Mouse (Mus musculus): ENCODE results near the gene 3110018I06Rik. TPM values are rescaled to one million over a fixed set of nuclear protein-coding genes. Genes with fewer than 3 reads are reported as not detected.

3110018I06Rik gene
- polyA plus RNA-seq, 1 experiment from 2014 or later: not detected

DNA sequence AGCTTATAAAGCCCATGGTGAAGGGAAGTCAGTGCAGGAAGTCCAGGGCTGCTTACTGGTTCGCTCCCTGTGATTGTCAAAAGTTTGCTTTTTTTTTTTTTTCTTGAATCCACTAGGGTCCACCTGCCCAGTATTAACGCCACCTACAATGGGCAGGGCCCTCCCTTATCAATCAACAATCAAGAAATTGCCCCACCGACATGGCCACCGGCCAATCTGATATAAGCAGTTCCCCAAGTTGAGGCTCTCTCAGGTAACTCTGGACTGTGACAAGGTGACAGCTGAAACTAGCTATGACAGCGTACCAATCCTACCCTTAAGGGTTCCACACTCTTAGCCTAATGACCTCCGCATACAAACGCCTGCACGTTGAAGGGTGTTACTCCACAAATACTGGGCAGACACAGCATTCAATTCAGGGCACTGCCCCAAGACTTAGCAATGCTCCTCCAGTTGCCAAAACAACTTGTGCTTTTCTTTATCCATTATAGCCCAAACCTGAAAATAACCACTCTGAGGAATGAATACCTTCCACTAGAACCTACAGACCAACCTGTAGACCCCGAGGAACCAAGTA lies 21.3 kb downstream of the 3110018I06Rik start:
- Histone ChIP-seq H3K9ac (ENCODE audit: low read length) (no peak overlapping the region), H3K27me3 (ENCODE audit: control insufficient read depth, insufficient read depth, low read length) (no peaks in the 10 kb centered on the region), H3K4me1 (ENCODE audit: control insufficient read depth, insufficient read depth, low read length) (no peaks in the 10 kb centered on the region), H3K4me3 (ENCODE audit: low read depth, low read length) (no peak overlapping the region), H3K9me3 (ENCODE audit: control insufficient read depth, low read length) (no peaks in the 10 kb centered on the region), H3K36me3 (ENCODE audit: control insufficient read depth, insufficient read depth, low read length) (no peaks in the 10 kb centered on the region), H3K27ac (ENCODE audit: low read depth, low read length) (no peak overlapping the region), H3K4me2 (no peak overlapping the region)
- DNase-seq (ENCODE audit: low spot score, missing footprints): no peak
- ATAC-seq (ENCODE audit: low FRiP score): no peak
- WGBS: 92% methylated on average over 9 of the region's 9 CpGs

DNA sequence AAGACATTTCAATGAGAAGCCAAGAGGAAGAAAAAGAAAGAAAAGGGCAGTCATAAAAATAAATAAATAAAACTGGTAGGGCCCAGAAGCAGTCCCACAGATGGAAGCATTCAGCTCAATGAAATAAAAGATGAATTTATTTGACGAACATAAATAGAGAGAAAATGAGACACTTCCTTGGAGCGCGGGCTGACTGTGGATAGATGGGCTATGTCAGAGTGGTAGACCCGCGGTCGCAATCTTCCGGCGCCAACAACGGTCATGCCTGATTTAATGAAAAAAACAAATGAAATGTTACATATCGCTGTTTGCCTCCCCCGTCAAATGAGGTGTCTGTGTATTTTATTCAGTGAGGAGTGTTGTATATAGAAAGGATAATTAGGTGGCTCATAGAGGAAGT lies 22.7 kb downstream of the 3110018I06Rik start:
- H3K9ac ChIP-seq (ENCODE audit: low read length): no peak overlapping the region
- DNase-seq (ENCODE audit: low spot score, missing footprints) (no peak), ATAC-seq (ENCODE audit: low FRiP score) (no peak)
- no peaks in the 10 kb centered on the region for H3K27me3 ChIP-seq (ENCODE audit: control insufficient read depth, insufficient read depth, low read length)
- no peak overlapping the region for H3K4me3 ChIP-seq (ENCODE audit: low read depth, low read length)
- no peak overlapping the region for H3K27ac ChIP-seq (ENCODE audit: low read depth, low read length)
- H3K36me3 ChIP-seq (ENCODE audit: control insufficient read depth, insufficient read depth, low read length): no peaks in the 10 kb centered on the region
- H3K4me2 ChIP-seq: no peak overlapping the region
- H3K4me1 ChIP-seq (ENCODE audit: control insufficient read depth, insufficient read depth, low read length): no peaks in the 10 kb centered on the region
- H3K9me3 ChIP-seq (ENCODE audit: control insufficient read depth, low read length): no peaks in the 10 kb centered on the region
- WGBS: 93% methylated on average over 11 of the region's 11 CpGs

DNA sequence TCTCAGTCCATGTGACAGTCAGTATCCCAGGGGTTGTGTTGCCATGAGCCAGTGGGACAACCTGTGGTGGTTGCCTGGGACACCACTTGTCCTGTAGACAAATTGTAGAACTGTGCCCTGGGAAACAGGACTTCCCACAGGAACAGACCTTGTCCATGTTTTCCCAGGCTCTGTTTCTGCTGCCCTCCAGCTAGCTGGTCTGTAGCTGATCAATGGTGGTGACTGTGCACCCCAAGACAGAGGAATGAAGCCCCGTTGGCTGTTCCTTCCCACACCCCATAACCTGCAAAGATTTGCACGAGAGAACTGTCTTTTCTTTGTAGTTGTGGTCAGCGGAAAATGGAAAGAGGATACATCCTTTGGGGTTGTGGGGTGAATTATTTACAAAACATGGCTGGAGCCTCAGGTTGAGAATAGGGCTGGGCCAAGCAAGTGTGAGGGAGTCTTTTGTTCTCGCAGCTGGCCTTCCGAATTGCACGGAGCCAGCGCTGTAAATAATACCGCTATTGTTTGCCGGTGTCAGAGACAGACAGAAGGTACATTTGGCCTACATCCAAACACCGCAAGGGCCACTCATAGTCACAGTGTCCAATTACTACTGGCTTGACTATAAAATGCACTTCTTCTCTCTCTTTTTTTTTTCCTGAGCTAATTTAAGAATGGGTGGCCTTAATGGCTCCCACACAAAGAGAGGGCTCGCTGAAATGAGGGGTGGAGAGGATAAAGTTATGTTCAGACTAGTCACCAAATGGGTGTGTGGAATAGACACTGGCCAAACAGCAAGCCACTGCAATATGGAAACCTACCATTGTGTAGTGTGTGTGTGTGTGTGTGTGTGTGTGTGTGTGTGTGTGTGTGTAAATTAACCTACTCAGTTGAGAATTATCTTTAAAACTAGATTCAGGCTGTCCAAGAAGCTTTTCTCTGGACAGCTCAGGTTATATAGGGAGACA lies 28.1 kb downstream of the 3110018I06Rik start:
- ATAC-seq (ENCODE audit: low FRiP score) (peak; percentile 70), DNase-seq (ENCODE audit: low spot score, missing footprints) (peak; percentile 87)
- Histone ChIP-seq H3K9ac (ENCODE audit: low read length) (no peak overlapping the region), H3K9me3 (ENCODE audit: control insufficient read depth, low read length) (no peaks in the 10 kb centered on the region), H3K4me1 (ENCODE audit: control insufficient read depth, insufficient read depth, low read length) (no peaks in the 10 kb centered on the region), H3K4me3 (ENCODE audit: low read depth, low read length) (no peak overlapping the region), H3K27me3 (ENCODE audit: control insufficient read depth, insufficient read depth, low read length) (no peaks in the 10 kb centered on the region), H3K4me2 (no peak overlapping the region), H3K27ac (ENCODE audit: low read depth, low read length) (no peak overlapping the region; the same call in 1 of the 2 replicates), H3K36me3 (ENCODE audit: control insufficient read depth, insufficient read depth, low read length) (no peaks in the 10 kb centered on the region)
- WGBS: 58% methylated on average over 11 of the region's 11 CpGs

DNA sequence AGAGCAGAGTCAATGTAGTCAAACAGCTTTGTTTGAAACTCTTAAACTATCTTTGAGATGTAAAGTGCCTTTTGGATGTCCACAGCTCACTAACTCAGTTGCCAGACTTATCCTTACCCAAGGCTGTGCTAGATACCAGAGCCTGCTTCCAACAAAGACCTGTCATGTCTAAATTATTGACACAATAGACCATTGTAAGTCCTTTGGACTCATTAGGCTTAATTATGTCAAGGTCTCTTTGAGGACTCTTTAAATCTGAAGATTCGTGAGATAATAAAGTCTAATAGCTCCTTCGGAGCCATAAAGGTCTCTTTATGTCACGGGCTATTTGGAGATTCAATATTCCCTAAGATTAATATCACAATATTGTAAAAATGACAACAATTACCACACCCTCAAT lies 32.5 kb downstream of the 3110018I06Rik start:
- Histone ChIP-seq H3K27me3 (ENCODE audit: control insufficient read depth, insufficient read depth, low read length) (no peaks in the 10 kb centered on the region), H3K36me3 (ENCODE audit: control insufficient read depth, insufficient read depth, low read length) (no peaks in the 10 kb centered on the region), H3K9me3 (ENCODE audit: control insufficient read depth, low read length) (no peaks in the 10 kb centered on the region), H3K4me3 (ENCODE audit: low read depth, low read length) (no peak overlapping the region), H3K9ac (ENCODE audit: low read length) (no peak overlapping the region), H3K27ac (ENCODE audit: low read depth, low read length) (no peak overlapping the region), H3K4me1 (ENCODE audit: control insufficient read depth, insufficient read depth, low read length) (no peaks in the 10 kb centered on the region), H3K4me2 (no peak overlapping the region)
- DNase-seq (ENCODE audit: low spot score, missing footprints) (no peak), ATAC-seq (ENCODE audit: low FRiP score) (no peak)
- 92% methylated on average over 3 of the region's 3 CpGs for WGBS

DNA sequence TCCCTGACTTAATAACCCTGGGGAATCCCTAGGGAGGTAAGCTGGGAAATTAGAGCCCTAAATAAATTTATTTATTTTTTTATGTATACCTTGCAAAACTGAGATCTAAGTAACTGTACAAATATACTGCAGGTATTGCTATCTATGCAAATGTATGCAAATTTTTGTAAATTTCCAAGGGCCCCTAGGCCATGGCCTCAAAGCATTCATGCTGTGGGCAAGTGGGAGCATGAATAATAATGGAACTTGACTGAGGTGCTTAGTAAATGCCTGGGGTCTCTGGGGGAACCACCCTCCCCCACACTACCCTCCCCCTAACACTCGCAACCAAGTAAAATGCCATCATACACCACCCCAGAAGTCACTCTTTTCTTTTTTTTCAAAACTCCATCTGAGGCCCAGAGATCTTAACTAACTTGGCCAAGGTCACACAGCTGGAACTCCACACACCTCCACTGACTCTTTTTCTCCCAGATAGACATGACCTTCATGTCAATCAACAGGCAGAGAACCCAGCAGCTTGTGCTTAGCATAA lies 40.0 kb downstream of the 3110018I06Rik start:
- Histone ChIP-seq H3K36me3 (ENCODE audit: control insufficient read depth, insufficient read depth, low read length) (no peaks in the 10 kb centered on the region), H3K9ac (ENCODE audit: low read length) (no peak overlapping the region), H3K4me1 (ENCODE audit: control insufficient read depth, insufficient read depth, low read length) (no peaks in the 10 kb centered on the region), H3K4me3 (ENCODE audit: low read depth, low read length) (no peak overlapping the region), H3K4me2 (no peak overlapping the region), H3K27ac (ENCODE audit: low read depth, low read length) (no peak overlapping the region), H3K27me3 (ENCODE audit: control insufficient read depth, insufficient read depth, low read length) (no peaks in the 10 kb centered on the region), H3K9me3 (ENCODE audit: control insufficient read depth, low read length) (no peaks in the 10 kb centered on the region; the same call in 1 of the 2 replicates)
- 53% methylated on average over 1 of the region's 1 CpGs for WGBS
- peak; percentile 41 for DNase-seq (ENCODE audit: low spot score, missing footprints)
- no peak for ATAC-seq (ENCODE audit: low FRiP score)

DNA sequence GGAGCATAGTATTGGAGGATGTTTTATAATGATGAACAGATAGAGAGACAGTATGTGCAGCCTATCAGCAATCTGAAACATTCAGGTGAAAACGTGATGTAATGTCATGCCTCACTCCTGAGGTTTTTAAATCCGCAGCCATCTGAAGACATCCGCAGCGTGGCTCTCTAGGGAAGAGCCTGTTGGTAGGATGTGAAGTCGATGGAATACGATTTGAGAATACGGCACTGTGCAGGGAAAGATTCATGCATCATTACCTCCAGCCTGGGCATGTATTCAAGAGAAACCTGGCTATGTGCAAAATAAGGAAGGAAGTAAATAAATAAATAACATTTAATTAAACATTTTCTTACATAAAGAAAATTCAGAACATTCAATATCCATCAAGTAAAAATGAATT lies 44.4 kb downstream of the 3110018I06Rik start:
- H3K27me3 ChIP-seq (ENCODE audit: control insufficient read depth, insufficient read depth, low read length): no peaks in the 10 kb centered on the region
- H3K36me3 ChIP-seq (ENCODE audit: control insufficient read depth, insufficient read depth, low read length): no peaks in the 10 kb centered on the region
- no peak for ATAC-seq (ENCODE audit: low FRiP score)
- H3K27ac ChIP-seq (ENCODE audit: low read depth, low read length): no peak overlapping the region
- peak; percentile 37 for DNase-seq (ENCODE audit: low spot score, missing footprints)
- WGBS: 90% methylated on average over 7 of the region's 7 CpGs
- no peak overlapping the region for H3K4me3 ChIP-seq (ENCODE audit: low read depth, low read length)
- no peaks in the 10 kb centered on the region for H3K4me1 ChIP-seq (ENCODE audit: control insufficient read depth, insufficient read depth, low read length)
- H3K9me3 ChIP-seq (ENCODE audit: control insufficient read depth, low read length): no peaks in the 10 kb centered on the region
- no peak overlapping the region for H3K4me2 ChIP-seq
- no peak overlapping the region for H3K9ac ChIP-seq (ENCODE audit: low read length)
